Mouse (Mus musculus): ENCODE data around the gene Ralgps2.

DNA sequence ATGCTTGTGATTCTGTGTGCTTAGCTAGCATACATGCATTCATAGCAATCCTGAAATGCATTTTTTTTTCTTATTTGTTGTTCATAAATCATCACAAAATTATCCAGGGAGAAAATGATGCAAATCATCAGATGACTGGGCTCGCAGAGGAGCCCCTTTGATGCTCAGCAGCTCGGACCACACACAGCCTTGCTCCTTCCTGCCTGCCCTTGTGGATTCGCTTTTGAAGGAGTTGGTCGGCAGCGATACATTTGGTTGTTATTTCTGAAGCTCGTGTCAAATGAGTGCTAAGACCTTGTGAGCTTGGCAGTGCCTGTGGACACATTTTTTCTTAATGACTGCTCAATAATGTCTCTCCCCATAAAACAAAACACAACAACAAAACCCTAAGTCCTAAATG, 31.2 kb upstream of the Ralgps2 start:
- TF ChIP-seq CTCF (IDR thresholded peaks at IDR 0.05; ENCODE audit: low read depth, low read length): no peak
- no peak for TF ChIP-seq POLR2A (IDR thresholded peaks at IDR 0.05; ENCODE audit: insufficient read depth, low read length)

Data from ES-Bruce4 (cell line).